ENCODE assay signal across 9 mouse cellular contexts in the genomic region with DNA sequence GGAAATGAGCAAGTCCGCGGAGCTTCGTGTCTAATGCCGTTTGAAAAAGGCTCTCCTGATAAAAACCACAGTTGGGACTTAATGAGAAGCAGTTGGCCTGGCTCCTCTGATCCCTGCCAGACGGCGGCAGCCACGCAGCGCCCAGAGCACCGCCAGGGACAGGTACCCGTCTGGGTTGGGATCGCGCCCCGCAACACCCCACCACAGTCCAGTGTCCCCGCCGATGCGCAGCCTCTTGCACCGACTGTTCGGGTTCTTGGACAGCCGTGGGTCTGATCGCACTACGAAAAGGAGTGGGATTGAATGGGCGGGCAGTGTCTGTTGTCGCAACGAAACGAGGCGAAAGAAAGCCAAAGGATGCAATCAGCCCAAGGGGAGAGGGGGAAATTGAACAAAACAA. TPM values are rescaled to one million over a fixed set of nuclear protein-coding genes. Genes with fewer than 3 reads are reported as not detected.
DNase-seq lines count a peak whose midpoint lies in the region; ATAC-seq lines count a peak whose summit lies in the region.
"Had no signal": no experiment of that assay in that cellular context is flagged by ENCODE, and none has a peak within 500 bp of the region (broad histone marks: within the 10 kb centered on the region; RNA-seq: fewer than 3 reads in every experiment).

No protein-coding gene starts in this region.

- no peak overlapping the region for H3K27ac ChIP-seq in kidney, embryonic 16.5 days (ENCODE audit: low read length)
- H3K27ac ChIP-seq: kidney, postnatal 0 days had no signal

- ATAC-seq in kidney, embryonic 16.5 days (ENCODE audit: low FRiP score, low TSS enrichment): no peak

- no peak overlapping the region for H3K9ac ChIP-seq in kidney, embryonic 16.5 days (replicated peaks; ENCODE audit: low read length)

- peaks cover 10% of the 10 kb centered on the region for H3K4me1 ChIP-seq in kidney, embryonic 16.5 days (ENCODE audit: insufficient read depth, low read length)

- H3K9me3 ChIP-seq in kidney, embryonic 16.5 days (ENCODE audit: low read length): no peaks in the 10 kb centered on the region

- WGBS in kidney, embryonic 16.5 days: 1% methylated on average over 26 of the region's 26 CpGs

- 0 out of 2 replicates have a peak overlapping the region, but pooled peaks have one; percentile 11 for H3K4me3 ChIP-seq in kidney, embryonic 16.5 days (ENCODE audit: low read length)

- H3K36me3 ChIP-seq in kidney, embryonic 16.5 days (ENCODE audit: insufficient read depth, low read length): no peaks in the 10 kb centered on the region

- H3K4me2 ChIP-seq in kidney, embryonic 16.5 days (replicated peaks; ENCODE audit: low read depth, low read length): no peak overlapping the region

- DNase-seq in adrenal gland, postnatal 10 days: peak; percentile 21
- DNase-seq in adrenal gland, postnatal 25 days: no peak
- DNase-seq in right cerebral cortex, postnatal 4 days: peak; percentile 44
- no peak for DNase-seq in right cerebral cortex, postnatal 25 days
- peak; percentile 40 for DNase-seq in yolk sac, embryonic 10.5 days (ENCODE audit: low spot score)
- no peak for DNase-seq in adrenal gland, postnatal 4 days (ENCODE audit: low spot score in 2 of 2)
- DNase-seq in urinary bladder, postnatal 4 days (ENCODE audit: low spot score in 2 of 2): no peak

- H3K27me3 ChIP-seq in kidney, embryonic 16.5 days (ENCODE audit: insufficient read depth, low read length): peaks cover 90% of the 10 kb centered on the region

RNA-seq across cellular contexts. Expression of a gene that starts 1.7 kb away (rescaled TPM):
- total RNA-seq in adrenal gland, postnatal 10 days (2021): not detected
- total RNA-seq in adrenal gland, postnatal 25 days (2021): not detected in 2 replicates
- polyA plus RNA-seq in kidney, embryonic 16.5 days (2015; fragmentation: Nextera tagmentation; extraction: Ambion mirVana): 0.09 TPM in 1 of 2 replicates, not detected in the other
- not detected for total RNA-seq in adrenal gland, postnatal 4 days (2021)

RNA-seq across cellular contexts. Expression of a gene that starts 34.6 kb away (rescaled TPM):
- total RNA-seq in adrenal gland, postnatal 10 days (2021): not detected
- total RNA-seq in adrenal gland, postnatal 25 days (2021): not detected in 2 replicates
- not detected in 2 replicates for polyA plus RNA-seq in kidney, embryonic 16.5 days (2015; fragmentation: Nextera tagmentation; extraction: Ambion mirVana)
- total RNA-seq in adrenal gland, postnatal 4 days (2021): not detected
- polyA plus RNA-seq: kidney, postnatal 0 days had no signal

RNA-seq across cellular contexts. Expression of a gene that starts 34.9 kb away (rescaled TPM):
- 10 to 100 TPM; 30.2 to 36.4 TPM for total RNA-seq in adrenal gland, postnatal 10 days (2021)
- total RNA-seq in adrenal gland, postnatal 25 days (2021): 33.3 and 38.3 TPM in 2 replicates
- 46.8 and 46.9 TPM in 2 replicates for polyA plus RNA-seq in kidney, embryonic 16.5 days (2015; fragmentation: Nextera tagmentation; extraction: Ambion mirVana)
- total RNA-seq in adrenal gland, postnatal 4 days (2021): 10 to 100 TPM; 35.8 to 40.4 TPM

RNA-seq across cellular contexts. Expression of a gene that starts 41.7 kb away (rescaled TPM):
- not detected for total RNA-seq in adrenal gland, postnatal 10 days (2021)
- total RNA-seq in adrenal gland, postnatal 25 days (2021): not detected in 2 replicates
- polyA plus RNA-seq in kidney, embryonic 16.5 days (2015; fragmentation: Nextera tagmentation; extraction: Ambion mirVana): not detected in 2 replicates
- total RNA-seq in adrenal gland, postnatal 4 days (2021): under 1 TPM in 1 of 2 experiments, not detected in 1; 0.22 TPM
- polyA plus RNA-seq: kidney, postnatal 0 days had no signal

Comparison
In these comparisons a context has a peak if more than half of its experiments do, and no peak if none do; other contexts are left out.
1. DNase-seq: peak in adrenal gland, postnatal 10 days (single experiment), right cerebral cortex, postnatal 4 days (single experiment) and yolk sac, embryonic 10.5 days (single experiment); none in adrenal gland, postnatal 25 days (single experiment), right cerebral cortex, postnatal 25 days (single experiment), adrenal gland, postnatal 4 days (0 of 2) and urinary bladder, postnatal 4 days (0 of 2).